Mouse (Mus musculus): ENCODE data around the gene Zfp853.

Gene Zfp853

GRCm38 (mm10) chr5:143252791-143253185 is 40.6 kb downstream of the Zfp853 start:
- DNase-seq (ENCODE audit: low read depth): no peak

DNA sequence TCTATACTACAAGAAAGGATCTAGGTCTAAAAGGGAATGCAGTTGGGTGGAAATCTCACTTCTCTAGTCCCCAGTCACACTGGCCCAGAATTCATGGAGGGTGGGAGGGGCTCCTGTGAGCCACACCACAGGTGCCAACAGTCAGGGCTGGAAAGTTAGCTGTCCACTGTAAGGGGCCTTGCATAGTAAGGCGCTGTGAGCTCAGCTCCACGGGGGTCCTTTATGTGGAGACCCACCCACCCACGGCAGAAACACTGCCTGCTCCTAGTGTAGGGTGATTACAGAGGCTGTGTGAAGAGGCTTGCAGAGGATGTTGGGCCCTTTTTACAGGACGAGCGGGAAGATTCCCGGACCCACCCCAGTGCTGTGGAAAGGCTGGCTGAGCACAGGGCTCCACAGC is 41.4 kb downstream of the Zfp853 start:
- no peak for DNase-seq (ENCODE audit: low read depth)

GRCm38 (mm10) chr5:143244926-143245325 is 48.5 kb downstream of the Zfp853 start:
- no peak for DNase-seq (ENCODE audit: low read depth)

Data from c-Kit-positive CD71-positive TER-119-negative erythroid progenitor cells, embryonic 14.5 days (primary cell).